Mouse (Mus musculus): Measurements from ENCODE around the gene Polr1d.

Gene Polr1d

GRCm38 (mm10) chr5:147076799-147077165 lies at the start of gene Polr1d:
TSS of gene Polr1d (plus strand) at chr5:147077050.
- DNase-seq (ENCODE audit: low spot score in 2 of 2), result no peak

DNA sequence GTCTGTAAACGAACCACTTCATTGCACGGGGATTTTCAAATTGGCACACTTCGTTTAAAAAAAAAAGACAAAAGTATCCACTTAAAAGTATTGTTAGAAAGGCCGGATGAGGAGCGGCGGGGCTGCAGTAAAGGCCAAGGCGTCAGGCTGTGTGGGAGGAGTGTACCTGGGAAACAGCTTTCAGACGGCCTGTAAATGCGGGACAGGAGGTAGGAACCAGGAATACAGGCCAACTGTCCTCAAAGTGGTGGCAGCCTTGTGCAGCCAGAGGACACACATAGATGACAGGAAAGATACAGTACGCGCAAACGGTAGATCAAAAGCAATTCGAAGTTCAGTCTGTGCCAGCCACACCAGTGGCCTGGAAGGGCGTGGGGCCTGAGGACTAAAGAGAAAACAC lies 45.6 kb upstream of the Polr1d start:
- no peak for DNase-seq (ENCODE audit: low spot score in 2 of 2)

DNA sequence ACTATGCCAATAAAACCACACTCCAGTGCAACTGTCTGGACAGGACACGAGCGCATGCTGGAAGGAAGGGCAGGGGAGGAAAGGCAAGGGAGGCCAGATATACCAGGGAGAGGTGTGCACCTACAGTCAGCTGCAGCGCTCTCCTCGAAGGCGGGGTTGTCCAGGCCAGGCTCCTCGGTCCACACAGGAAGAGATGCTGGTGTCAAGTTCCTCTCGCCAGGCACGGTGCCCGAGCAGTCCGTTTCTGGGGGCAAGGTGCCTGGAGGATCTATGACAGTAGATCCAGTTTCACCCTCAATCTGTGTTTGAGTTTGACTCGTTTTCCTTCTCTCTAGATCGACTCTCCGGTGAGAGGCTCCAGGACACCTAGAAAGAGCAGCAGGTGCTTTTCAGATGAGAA lies 43.7 kb upstream of the Polr1d start:
- no peak for DNase-seq (ENCODE audit: low spot score in 2 of 2)

GRCm38 (mm10) chr5:147034283-147034682 lies 42.6 kb upstream of the Polr1d start:
- DNase-seq (ENCODE audit: low spot score in 2 of 2), result no peak

DNA sequence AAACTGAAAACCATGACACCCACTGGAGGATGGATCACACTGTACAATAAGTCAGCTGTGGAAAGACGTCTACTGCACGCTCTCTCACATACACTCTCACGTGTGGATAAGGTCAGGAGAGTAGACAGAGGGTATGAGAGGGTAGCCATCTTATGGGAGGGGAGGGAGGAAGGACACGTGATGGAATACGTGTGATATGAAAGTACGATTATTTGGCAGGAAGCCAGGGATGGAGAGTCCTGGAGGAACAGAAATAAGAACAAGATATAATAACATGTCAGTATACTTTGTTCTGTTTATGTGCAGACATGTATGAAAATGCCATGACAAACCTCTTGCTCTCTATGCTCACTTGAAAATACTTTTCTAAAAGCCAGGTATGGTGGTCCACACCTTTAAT lies 41.5 kb upstream of the Polr1d start:
- no peak for DNase-seq (ENCODE audit: low spot score in 2 of 2)

DNA sequence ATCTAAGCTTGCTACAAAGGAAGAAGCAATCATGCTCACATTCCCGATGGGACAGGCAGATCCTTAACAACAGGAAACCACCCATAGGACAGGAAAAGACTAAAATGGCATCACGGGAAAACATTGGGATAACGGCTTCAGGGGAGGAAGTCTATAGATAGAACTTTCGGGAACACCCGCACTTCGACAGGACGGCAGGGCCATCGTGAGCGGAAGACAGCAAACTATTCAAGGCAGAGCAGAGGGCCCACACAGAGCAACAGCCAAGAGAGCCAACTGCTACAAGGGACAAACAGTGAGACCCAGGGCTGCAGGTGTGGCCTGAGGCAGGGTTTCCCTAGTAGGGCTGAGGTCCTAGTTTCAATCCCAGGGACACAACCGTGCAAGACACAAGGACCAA lies 40.8 kb upstream of the Polr1d start:
- no peak for DNase-seq (ENCODE audit: low spot score in 2 of 2)

DNA sequence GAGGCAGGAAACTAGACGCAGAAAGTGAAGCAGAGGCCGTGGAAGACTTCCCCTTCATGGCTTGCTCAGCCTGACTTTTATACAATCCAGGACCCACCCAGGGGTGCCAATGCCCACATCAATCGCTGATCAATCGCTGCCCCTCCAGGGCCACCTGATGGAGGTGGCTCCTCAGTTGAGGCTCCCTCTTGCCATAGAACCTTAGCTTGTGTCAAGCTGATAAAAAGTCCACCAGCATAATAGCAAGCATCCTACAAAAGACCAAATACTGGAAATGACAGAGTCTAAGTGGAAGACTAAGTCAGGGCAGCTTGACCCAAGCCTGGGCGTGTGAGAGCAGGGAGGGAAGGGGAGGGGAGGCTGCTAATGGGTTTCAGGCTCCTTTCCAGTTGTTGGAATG lies 40.2 kb upstream of the Polr1d start:
- no peak for DNase-seq (ENCODE audit: low spot score in 2 of 2)

DNA sequence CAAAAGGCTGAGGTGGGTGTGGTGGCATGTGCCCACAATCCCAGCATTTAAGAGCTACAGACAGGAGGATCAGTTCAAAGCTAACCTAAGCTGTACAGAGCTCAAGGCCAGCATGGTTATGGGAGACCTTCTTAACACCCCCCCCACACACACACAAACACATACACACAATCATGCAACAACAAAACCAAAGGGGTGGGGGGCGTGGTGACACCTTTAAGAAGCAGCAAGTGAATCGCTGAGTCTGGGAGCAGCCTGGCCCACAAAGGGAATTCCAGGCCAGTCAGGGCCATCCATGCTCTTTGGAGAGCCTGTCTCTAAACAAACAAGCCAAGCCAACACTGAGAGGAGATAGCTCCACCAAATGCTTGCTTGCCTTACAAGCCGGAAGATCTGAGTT lies 39.2 kb upstream of the Polr1d start:
- DNase-seq (ENCODE audit: low spot score in 2 of 2), result no peak

- no peak for DNase-seq (ENCODE audit: low spot score in 2 of 2)
These were observed 37.5 kb upstream of the Polr1d start for GRCm38 (mm10) chr5:147039394-147039793.

GRCm38 (mm10) chr5:147041965-147042937 lies 34.6 kb upstream of the Polr1d start:
- no peak for DNase-seq (ENCODE audit: low spot score in 2 of 2)

DNA sequence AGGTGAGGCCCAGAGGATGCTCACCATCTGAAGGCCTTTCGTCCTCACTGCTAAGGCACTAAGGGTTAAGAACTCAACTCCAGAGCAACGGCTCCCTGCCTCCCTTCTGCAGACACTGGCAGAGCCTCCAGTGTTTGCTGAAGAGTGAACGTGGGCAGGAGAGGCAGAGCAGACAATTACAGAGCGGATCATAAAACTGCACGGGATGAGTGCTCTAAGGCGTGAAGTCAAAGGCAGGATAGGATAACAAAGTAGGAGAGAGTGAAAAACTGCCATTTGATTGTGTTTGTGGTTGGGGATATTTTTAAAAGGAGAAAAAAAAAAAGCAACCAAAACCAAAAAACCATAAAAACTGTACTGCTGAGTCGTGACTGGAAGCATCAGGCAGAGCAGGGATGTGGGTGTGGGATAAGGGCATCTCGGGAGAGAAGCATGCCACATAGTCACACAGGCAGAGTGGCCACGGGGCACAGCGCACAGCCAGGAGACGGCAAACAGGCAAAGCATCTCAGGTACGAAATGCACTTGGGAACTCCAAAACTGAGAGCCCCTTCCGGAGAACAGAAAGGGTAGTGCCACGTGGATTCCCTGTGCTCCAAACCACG lies 33.5 kb upstream of the Polr1d start:
- DNase-seq (ENCODE audit: low spot score in 2 of 2), result no peak

GRCm38 (mm10) chr5:147045311-147045710 lies 31.5 kb upstream of the Polr1d start:
- no peak for DNase-seq (ENCODE audit: low spot score in 2 of 2)

GRCm38 (mm10) chr5:147045929-147046328 lies 30.9 kb upstream of the Polr1d start:
- no peak for DNase-seq (ENCODE audit: low spot score in 2 of 2)

- no peak for DNase-seq (ENCODE audit: low spot score in 2 of 2)
These were observed 27.2 kb upstream of the Polr1d start for GRCm38 (mm10) chr5:147049544-147050209.

GRCm38 (mm10) chr5:147050816-147051499 lies 25.9 kb upstream of the Polr1d start:
- no peak for DNase-seq (ENCODE audit: low spot score in 2 of 2)

DNA sequence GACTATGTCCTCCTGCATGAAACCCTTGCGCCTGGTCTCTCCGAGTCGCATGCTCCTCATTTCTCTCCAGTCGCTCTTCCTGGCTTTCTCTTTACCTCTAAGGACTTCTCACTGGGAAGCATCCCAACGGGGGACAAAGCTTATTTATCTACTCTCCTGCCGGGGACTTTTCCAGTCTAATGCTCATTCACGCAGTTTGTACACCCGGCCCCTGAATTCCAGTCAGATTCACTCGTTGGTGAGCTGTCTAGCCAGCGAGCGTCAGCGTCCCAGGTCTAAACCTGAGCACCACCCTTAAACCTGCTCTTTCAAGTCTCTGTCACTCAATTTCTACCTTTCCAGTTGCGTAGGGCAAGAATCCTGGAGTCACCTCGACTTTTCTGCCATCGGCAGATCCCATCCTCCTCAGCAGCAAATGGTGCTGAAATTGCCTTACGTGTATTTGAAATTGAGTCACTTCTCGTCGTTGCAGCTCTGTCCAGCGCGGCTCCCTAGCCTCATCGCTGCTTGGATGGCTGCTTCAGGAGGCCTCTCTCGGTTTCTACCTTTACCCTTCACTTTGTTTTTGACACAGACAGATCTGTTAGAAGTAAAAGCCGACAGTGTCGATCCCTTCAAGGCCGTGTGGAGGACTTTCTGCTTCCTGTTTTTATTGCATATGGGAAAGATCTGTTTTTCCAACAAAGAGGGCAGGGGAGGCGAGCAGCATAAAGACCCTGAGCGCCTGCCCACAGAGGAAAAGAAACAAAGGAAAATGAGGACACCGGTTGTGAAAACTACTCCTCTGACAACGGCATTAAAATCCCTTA lies 25.1 kb upstream of the Polr1d start:
- DNase-seq (ENCODE audit: low spot score in 2 of 2), result no peak

DNA sequence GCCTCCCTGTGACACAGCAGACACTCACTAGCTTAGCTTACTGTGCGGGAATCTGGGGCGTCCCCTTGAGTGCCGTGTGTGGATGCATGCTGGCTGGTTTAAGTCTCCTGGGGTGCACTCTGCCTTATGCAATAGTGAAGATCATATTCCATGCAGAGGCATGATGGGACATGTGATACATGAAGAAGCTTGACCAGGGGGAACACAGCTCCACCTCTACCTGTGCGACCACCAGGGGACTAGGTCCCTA lies 24.6 kb upstream of the Polr1d start:
- DNase-seq (ENCODE audit: low spot score in 2 of 2), result no peak

- DNase-seq (ENCODE audit: low spot score in 2 of 2), result no peak
These were observed 23.8 kb upstream of the Polr1d start for GRCm38 (mm10) chr5:147053071-147053470.

DNA sequence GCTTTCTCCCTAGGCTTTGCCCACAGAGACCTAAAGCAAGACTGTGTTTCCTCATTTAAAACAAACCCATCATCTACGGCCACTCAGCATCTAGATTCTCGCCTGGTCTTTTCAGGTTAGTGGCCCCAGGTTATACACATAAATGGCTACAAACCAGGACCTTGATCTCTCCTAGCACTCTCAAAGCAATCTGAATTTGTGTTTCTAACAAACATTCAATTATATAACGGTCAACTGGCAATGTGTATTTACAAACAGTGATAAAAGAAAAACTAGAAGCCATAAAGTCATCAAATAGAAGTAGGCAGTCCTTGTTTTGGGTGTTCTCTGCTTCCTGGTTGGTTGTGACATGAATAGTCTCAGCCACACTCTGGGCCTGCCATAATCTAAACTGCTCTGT lies 23.4 kb upstream of the Polr1d start:
- DNase-seq (ENCODE audit: low spot score in 2 of 2), result no peak

GRCm38 (mm10) chr5:147054328-147054727 lies 22.5 kb upstream of the Polr1d start:
- DNase-seq (ENCODE audit: low spot score in 2 of 2), result no peak

- no peak for DNase-seq (ENCODE audit: low spot score in 2 of 2)
These were observed 22.0 kb upstream of the Polr1d start for GRCm38 (mm10) chr5:147054747-147055270.
